Mouse (Mus musculus) cerebellum, adult 9-11 months (tissue): ENCODE data around the gene Camta2.

ENCODE experiments used
- DNase-seq: peaks from one replicate; pipeline ENCODE4 v3.0.0; 2022

The Camta2 gene

DNA sequence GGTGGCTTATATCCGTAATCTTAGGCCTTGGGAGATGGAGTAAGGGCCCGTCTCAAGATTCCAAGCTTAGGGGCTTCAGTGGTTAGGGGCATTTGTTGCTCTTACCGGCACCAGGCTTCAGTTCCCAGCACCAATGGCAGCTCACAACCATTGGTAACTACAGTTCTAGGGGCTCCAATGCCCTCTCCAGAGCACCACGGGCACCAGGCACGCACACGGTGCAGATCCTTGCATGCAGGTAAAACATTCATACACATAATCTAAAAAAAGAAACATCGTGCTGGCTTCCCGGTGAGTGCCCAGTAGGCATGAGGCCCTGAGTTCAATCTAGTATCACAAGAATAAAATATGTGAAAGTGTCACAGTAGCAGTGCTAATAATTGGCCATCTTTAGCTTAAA is 24.8 kb downstream of the Camta2 start:
- no peak for DNase-seq

- DNase-seq = no peak
These were observed 27.3 kb downstream of the Camta2 start for GRCm38 (mm10) chr11:70660571-70660970.

- no peak for DNase-seq
These were observed 29.0 kb downstream of the Camta2 start for GRCm38 (mm10) chr11:70658942-70659341.

- DNase-seq = no peak
These were observed 29.4 kb downstream of the Camta2 start for GRCm38 (mm10) chr11:70658521-70658920.

- no peak for DNase-seq
These were observed 29.9 kb downstream of the Camta2 start for GRCm38 (mm10) chr11:70657991-70658390.

DNA sequence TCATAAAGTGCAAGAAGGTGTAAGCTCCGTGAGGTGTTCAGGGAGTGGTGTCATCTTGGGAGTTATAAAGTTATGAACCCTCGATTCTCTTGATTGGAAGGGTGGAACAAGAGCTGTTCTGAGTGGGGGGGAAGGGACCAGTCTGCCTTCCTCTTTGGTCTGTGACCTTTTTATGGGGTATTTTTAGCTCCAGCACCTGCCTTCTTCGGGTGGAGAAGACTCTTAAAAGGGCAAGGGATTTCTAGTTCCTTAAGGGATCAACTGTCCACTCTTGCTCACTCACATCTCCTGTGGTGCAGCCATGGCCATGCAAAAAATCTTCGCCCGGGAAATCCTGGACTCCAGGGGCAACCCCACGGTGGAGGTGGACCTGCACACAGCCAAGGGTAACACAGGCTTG is 30.3 kb downstream of the Camta2 start:
- peak; percentile 40 for DNase-seq

DNA sequence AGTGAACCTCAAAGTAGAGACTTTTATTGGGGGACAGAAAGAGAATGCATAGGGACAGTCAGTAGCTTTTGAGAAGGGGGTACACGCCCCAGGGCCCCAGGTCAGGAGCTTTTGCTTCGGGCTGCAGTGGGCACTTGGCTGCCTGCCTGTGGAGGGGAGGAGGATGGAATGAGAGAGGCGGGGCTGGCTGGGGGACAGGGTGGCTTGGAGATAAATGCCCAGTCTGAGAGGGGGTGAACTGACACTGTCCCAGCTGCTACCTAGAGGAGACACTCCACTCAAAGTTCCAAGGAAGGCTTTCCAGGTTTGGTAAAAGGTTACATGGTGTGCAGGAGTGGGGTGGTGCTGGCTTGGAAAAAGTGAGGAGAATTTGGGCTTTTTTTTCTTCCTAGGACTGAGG is 30.9 kb downstream of the Camta2 start, which contains the start of gene Eno3:
Gene Eno3, plus strand, starts transcription at position 239 of the 400 bp plus-strand sequence.
- peak; percentile 65 for DNase-seq

GRCm38 (mm10) chr11:70656456-70656927 is 31.4 kb downstream of the Camta2 start:
- DNase-seq = peak; percentile 70

- DNase-seq = peak; percentile 74
These were observed 32.1 kb downstream of the Camta2 start for GRCm38 (mm10) chr11:70655571-70656455.

- peak; percentile 87 for DNase-seq
These were observed 32.9 kb downstream of the Camta2 start for GRCm38 (mm10) chr11:70654923-70655570.

- DNase-seq = peak; percentile 84
These were observed 33.5 kb downstream of the Camta2 start, which contains the start of gene Pfn1 for GRCm38 (mm10) chr11:70654198-70654922. Pfn1 (minus strand) TSS chr11:70654644.

- DNase-seq = peak; percentile 75
These were observed 34.3 kb downstream of the Camta2 start for GRCm38 (mm10) chr11:70653345-70654197.

DNA sequence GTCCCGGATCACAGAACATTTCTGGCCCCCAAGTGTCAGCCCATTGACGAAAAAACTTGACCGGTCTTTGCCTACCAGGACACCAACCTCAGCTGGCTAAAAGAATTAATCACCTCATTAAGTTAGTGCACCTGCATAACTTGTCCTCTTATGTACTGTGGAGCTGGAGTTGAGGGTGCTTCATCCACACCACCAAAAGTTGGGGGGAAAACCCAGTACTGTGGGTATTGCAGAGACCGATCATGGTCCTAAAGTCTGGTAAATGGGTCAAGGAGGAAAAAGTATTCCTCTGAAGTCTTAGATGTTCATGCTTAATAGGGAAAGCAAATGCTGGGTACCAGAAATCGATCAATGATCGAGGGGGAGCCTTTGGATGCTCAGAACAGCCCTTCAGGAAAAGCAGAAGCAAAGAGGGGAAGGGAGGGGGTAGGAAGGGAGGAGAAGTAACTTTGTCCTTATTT is 35.0 kb downstream of the Camta2 start:
- peak; percentile 44 for DNase-seq

GRCm38 (mm10) chr11:70652029-70652883 is 35.6 kb downstream of the Camta2 start:
- peak; percentile 55 for DNase-seq

GRCm38 (mm10) chr11:70651391-70651790 is 36.5 kb downstream of the Camta2 start:
- peak; percentile 39 for DNase-seq

DNA sequence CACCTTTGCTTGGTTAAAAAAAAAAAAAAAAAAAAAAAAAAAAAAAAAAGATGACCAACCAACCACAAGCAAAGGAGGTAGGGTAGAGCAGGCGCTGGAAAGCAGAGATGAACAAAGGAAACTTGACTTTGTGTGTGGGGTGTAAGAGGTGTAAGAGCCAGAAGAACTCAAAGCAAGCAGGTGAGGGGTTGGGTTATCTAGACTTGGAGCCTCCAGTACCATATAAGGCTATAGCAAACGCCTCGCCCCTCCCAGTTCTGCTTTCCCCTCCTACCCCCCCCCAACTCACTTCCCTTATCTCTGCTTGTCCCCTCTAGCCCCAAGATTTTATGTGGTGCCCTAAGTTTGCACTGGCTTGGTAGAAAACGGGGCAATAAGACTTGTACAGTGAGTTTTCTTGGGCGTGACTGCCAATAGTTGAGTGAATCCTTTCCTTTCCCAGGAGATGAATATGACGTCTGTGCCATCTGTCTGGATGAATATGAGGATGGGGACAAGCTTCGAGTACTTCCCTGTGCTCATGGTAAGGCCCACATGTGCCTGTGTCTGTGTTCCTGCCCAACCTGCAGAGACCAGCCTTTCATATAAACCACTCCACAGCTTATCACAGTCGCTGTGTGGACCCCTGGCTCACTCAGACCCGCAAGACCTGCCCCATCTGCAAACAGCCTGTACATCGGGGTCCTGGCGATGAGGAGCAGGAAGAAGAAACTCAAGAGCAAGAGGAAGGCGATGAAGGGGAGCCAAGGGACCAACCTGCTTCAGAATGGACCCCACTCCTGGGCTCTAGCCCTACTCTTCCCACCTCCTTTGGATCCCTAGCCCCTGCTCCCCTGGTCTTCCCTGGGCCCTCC is 37.4 kb downstream of the Camta2 start:
- DNase-seq = peak; percentile 44

GRCm38 (mm10) chr11:70649185-70649734 is 38.6 kb downstream of the Camta2 start:
- DNase-seq = peak; percentile 26

DNA sequence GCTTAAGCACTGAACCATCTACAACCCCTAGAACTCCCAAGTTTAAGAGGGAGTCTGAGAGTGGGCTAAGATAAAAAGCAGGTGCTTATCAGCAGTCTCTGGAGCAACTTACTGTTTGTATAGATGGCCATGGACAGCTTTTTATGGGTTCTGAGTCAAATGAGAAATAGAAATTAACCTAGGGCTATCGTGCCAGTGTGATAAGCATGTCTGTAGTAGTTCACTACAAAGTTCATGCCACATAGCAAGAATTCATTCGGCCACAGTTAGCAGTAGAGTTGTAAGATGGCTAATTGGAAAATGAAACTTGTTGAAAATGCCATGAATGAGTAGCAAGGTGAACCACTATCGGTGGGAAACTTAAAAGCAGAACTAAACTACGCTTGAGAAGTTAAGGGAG is 39.4 kb downstream of the Camta2 start:
- peak; percentile 14 for DNase-seq

DNA sequence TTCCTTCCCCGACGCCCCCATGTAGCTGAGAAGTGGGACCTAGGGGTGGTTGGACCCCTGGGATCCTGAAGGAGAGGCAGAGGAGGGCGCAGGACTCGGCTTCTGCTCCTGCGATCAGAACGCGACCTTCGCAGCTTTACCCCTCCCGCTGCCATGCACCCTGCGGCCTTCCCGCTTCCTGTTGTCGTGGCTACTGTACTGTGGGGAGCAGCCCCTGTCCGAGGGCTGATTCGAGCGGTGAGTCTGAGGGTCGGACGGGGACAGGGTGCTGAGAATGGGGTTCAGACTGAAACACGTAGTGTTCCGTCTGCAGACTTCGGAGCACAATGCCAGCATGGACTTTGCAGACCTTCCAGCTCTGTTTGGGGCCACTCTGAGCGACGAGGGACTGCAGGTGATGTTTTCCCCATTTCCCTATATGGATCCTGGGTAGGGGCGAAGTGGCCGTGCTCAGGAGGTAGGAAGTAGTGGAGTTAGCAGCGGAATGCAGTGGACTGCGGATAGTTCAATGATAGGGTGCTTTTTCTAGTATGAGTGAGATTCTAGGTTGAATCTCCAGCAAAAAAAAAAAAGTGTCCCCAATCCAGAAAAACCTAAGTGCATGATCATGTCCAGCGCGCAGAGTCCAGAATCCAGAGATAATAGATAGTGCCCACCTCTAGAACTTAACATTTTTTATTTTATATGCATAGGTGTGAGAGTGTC is 40.0 kb downstream of the Camta2 start:
- peak; percentile 74 for DNase-seq
